Mouse (Mus musculus) thymus, postnatal 4 days (tissue): ENCODE measurements at regions not wholly inside any gene's neighbourhood (a gene's known extent, or its start where the extent isn't known, plus 50 kb on each side); places are given as distances from the start of the nearest gene placed in this dataset.

Experiments used
- DNase-seq: peaks from one replicate; pipeline ENCODE4 v3.0.0; 2021

DNA sequence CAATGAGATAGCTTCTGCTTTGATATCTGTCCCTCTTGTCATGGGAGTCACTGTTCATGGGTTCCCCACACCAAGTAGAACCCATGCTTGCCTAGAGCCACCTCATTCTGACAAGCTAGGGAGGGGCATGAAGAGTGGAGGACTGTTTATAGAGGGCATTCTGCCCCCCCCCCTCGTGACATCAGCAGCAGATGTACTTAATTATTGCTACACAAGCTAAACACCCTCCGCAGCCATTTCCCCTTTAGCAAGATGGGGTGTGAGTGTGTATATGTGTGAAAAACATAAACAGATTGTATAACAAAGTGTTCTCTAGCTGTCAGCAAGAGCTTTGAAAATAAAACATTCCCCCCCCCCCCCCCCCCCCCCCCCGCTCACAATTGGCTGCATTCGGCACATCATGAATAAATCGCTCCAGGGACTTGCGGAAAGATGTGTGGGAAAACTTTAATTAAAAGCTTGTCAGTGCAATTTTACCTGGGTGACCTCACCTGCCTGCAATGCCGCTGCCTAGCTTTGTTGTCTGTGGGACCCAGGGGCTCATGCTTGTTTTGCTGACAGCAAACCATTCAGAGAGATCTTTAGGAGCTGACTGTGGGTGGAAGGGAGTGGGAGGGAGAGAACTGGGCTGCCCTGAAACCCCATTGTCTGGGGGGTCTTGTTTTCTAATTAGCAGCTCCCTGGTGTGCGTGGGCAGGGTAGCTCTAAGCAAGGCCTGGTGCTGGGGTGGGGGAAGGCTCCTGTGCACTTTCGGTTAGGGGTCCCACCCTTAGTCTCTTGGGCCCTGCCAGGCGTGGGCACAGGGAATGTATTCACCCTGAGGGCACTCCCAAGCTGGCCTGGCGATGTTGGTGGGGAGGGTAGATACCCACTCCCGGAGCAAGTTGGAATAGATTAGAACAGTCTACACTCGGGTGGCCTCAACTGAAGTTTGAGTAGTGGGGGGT lies 63.4 kb downstream of the Irx2 start:
- DNase-seq: no peak

DNA sequence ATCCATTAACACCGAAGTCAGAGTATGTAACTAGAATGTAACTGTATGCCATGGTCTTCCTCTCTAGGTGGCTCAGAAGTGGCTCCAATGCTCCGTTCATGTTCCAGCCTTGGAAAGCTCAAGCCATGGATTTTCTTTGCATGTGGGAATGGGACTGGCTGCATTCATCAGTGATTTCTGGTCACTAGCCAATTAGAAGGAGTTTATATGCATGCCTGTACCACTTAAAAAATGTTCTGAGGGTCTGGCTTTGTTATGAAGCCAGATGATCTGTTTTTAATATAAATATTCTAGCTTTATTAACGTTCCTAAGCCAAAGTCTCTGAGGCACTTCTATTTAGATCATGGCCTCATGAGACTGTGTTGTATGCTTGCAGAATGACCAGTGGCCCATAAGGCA lies 78.8 kb downstream of the Irx2 start:
- no peak for DNase-seq

DNA sequence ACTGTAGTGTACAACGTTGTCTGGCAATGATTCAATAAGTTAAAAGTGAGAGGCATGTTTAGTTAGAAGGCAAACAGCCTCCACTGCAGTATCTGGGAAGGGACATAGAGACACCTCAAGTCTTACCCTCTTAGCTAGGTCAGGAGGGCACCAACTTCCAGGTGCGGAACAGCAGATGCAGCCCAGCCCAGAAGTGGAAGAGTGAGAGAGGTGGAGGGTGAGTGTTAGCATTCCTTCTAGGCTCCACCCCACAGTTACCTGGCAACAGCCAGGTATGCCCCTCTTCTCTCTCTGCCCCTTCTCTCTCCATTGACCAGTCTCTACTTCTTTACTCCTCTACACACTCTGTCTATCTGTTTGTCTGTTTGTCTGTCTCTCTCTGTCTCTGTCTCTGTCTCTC lies 80.1 kb downstream of the Irx2 start:
- no peak for DNase-seq

DNA sequence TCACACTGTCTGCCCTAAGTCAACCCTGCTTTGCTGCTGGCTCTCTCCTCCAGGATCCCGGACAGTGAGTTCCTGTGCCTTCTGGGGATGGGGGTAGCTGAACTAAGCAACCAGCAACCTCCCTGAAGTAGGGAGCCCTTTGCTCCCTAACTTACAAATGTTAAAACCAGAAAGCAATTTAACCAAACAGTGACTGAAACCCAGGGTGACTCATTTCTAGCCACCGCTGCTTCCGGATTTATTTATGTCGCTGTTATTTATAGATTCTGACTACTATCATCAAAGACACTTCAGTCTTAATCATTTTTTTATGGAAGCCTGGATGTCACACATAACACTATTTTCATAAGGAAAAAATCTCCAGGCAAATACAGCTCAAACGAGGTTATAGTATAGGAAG lies 81.4 kb downstream of the Irx2 start:
- DNase-seq: no peak

DNA sequence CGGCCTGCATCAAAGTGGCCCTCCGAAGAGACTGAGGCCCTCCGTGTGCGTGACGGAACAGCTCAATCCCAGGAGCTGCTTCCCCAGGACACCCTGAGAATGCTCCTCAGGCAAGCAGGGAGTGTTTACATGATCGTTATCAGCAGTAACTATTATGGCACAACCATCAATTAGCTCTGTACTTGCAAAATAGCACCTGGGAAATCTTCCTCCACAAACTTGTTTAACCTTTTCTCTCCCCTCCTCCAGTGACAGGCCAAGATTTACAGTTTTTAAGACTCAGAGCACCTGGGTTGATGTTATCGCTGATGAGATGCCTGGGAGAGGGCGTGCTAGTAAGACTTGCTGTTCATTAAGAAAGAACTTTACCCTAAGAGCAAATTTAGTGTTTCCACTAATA lies 82.5 kb downstream of the Irx2 start:
- no peak for DNase-seq

DNA sequence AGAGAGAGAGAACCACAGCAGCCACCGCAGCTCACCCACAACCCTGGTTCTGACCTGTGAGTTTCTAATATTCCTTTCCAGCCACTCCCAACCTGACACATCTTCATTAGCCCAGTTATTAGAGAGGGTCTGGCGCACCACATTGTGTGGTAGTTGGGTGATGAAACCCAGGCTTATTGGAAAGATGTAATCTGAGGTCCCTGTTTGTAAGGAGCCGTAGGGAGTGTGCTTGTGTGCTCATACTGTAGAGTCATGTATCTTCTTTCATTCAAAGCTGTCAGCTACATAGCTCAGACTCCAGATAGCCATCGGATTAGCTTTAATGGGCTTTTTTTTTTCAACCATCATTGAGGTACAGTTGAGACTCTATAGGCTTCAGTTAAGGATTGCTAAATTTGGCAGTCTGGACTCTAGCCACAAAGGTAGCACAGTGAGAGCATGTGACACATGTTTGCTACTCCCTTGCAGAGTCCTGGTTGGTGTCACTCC lies 83.3 kb downstream of the Irx2 start:
- DNase-seq: no peak

DNA sequence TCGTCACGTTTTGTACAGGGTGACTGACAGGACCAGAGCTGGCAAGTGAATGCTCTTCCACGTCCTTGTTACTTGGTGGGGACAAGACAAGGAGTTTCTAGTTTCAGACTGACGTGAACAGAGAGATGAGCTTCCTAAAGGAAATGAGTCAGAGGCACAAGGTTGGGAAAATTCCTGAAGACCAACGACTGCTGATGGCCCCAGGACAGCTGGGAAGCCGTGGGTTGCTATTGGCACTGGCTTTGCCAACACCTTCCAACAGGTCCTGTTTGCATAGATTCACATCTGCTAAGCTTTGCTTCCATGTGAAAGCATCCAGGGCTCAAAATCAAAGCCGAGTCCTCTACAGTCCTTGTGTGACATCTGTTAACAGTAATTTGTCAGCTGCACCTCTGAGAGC lies 86.2 kb downstream of the Irx2 start:
- no peak for DNase-seq

DNA sequence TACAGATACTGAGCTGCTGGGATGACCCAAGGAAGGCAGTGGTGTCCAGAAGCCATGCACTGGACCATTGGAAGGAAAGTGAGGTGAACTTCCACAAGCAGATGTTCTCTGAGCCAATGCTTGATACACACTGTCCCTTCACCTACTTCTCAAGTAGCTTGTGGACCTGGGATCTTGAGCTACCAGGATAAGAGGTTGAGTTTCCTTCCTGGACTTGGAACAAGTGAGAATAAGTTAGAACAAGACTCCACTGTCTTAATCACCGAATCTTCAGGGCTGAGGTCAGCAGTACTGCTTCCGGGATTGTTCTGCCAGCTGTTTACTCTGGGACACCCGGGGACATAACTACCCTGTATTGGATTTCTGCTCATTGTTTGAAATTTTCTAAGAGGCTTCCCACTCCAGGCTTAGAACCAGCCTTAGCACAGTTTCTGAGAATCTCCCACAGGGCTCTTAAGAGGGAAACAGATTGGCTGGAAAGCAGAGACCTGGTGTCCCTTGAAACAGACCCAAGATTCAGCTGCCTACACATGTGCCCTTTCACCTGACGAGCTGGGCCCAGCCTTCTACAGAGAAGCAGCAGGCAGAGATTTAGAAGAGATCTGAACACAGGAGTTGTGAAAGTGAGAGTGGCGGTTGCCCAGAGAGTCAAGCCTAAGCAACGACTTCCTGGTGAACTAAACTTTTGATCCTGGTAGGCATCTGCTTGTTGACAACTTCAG lies 87.5 kb downstream of the Irx2 start:
- no peak for DNase-seq

DNA sequence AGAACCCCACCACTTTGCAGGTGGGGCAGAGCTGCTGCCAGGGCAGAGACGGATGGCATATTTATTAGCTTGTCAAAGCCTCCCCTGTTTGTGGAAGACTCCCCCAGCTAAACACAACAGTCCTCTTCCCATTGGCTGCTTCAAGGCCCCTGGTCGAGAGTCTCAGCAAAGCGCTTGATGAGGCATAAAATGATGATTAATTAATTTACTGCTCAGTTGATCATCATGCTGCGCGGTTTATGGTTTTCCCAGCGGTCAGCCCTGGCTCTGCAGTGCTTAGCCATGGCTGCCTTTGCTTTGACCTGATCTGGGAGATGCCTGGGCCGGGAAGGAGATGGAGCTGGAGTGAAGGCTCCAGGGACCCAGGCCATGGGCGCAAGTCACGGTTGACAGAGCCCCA lies 98.5 kb downstream of the Irx2 start:
- no peak for DNase-seq

DNA sequence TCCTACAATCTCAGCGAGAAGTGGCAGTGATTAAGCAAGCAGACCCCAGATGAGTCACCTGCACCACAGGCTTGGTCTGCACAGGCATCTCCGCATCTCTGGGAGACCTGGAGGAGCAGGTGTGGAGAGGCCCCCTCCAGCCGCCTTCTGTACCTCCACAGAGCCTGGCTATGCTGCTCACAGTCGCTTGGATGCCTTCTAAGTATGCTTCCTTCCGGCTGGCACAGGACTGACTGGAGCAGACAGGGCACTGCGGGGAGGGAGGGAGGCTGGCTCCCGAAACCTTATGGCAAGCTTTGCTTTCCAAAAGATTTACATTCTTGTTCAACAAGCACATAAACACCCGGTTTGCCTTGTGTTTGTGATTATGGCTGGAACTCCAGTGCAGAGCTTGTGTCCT lies 107.3 kb downstream of the Irx2 start:
- no peak for DNase-seq

DNA sequence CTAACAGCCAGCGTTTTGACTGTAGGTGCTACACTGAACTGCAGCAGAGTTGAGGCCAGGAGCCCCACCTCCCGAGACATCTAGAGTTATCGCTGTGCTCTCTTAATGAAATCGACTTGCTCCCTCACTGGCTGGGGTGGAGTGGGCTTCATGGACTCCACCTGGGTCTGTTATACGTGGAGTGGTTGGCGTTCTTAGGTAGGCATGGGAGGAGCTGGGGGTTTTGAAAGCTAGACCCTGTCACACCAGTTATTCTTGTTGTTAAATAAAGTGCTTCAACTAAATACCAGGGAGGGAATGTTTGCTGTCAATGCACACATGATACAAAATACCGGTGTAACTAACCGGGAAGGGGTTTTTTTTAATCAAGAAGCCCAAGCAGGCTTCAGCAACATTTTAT lies 108.4 kb downstream of the Irx2 start:
- DNase-seq: no peak

DNA sequence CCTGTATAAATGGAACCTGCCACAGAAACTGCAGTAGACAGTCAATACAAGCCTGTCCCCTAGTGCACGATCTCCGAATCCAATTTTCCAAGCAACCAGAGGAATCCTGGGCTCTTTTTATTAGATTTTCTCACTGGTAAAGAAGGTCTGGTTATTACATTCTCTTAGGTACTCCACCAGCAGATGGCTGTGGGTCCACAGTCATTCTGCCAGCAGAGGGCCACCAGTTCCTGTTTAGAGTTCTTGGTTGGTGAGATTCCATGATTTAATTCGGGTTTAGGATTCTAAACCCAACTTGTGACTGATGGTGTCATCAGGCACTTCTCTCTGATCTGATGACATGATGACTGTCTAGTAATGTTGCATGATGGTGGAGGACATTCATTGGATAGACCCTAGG lies 118.6 kb downstream of the Irx2 start:
- no peak for DNase-seq

DNA sequence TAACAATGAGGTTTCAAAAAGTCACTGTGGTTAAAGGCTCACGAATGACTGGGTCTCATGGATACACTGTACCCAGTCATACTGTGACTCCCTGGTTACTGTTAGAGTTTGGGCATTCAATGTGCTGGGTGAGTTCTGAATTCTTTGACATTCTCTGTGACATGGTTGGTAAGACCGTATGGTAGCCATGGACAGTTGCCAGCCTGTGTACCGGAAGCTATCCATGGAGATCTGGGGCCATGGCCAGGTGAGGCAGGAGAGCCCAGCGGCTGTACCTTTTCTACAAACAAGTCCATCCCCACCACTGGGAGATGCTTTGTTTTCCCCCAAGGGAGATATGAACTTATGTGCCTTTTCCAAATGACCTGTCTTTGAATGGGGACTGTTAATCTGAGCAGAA lies 126.4 kb downstream of the Irx2 start:
- DNase-seq: no peak

DNA sequence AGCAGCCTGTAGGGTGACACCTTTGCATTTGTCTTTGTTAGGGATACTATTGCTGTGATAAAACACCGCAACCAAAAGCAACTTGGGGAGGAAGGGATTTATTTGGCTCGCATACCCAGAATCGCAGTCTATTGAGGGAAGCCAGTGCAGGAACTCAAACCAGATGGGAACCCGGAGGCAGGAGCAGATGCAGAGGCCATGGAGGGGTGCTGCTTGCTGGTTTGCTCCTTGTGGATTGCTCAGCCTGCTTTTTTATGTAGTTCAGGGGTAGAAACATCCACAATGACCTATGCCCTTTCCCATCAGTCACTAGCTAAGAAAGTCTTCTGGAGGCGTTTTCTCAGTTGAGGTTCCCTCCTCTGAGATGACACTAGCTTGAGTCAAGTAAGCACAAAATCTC lies 133.9 kb downstream of the Irx2 start:
- no peak for DNase-seq

DNA sequence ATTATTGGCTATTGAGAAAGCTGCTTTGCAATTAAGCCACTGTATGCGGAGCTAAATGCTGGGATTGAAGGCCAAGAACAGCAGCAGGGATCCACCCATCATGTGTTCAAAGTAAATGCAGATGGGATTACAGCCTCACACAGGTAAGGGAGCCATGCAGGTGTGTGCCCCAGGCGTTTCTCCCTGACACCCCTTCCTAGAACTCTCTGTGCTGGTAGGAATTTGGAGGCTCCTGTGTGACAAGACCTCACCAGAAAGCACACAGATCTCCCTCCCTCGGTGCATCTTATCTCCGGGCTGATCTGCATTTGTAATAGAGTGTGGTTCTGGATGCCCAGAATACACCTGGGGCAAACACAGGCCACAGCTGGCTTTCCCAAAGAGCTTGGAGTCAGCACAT lies 134.7 kb downstream of the Irx2 start:
- no peak for DNase-seq

DNA sequence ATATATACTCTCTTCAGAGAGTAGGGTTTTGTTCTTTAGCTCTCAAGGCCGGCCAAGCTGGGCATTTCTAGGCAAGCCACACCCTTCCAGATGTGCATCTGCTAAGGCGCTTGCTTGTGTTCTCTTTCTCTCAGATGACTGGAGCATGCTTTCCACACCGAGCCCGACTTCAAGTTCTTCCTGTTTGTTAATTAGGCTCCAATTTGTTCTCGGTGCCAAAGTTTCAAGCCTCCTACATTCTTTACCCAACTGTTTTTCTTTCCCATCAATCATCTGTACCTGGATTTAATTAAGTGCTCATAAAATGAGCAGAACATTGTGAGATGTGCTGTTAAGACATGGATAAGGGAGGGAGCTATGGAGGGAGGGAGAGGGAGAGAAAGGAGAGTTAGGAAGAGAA lies 138.7 kb downstream of the Irx2 start:
- no peak for DNase-seq

DNA sequence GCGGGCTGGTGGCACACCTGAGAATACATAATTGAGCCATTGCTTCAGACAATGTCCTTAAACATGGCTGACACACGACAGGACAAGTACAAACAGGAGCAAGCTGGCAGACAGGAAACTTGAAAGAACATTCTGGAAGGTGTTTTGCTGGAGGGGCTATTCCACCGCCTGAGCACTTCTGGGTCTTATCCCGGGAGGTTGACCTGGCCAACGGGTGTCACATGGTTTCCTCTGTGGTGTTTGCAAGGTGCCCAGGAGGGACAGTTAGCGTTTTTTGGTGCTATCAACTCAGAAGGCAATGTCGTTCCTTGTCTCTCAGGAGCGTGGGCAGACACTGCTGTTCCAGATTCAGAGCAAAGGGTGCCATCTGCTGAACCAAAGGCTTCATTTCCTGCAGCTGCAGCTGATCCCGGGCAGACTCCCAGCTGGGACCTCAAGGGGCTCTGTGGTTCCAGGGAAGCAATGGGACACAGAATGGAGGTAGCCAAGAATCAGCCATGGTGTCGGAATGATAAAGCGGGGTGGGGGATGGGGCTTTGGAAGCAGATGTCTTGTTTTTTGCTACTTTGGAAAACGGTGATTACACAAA lies 140.5 kb downstream of the Irx2 start:
- DNase-seq: no peak

DNA sequence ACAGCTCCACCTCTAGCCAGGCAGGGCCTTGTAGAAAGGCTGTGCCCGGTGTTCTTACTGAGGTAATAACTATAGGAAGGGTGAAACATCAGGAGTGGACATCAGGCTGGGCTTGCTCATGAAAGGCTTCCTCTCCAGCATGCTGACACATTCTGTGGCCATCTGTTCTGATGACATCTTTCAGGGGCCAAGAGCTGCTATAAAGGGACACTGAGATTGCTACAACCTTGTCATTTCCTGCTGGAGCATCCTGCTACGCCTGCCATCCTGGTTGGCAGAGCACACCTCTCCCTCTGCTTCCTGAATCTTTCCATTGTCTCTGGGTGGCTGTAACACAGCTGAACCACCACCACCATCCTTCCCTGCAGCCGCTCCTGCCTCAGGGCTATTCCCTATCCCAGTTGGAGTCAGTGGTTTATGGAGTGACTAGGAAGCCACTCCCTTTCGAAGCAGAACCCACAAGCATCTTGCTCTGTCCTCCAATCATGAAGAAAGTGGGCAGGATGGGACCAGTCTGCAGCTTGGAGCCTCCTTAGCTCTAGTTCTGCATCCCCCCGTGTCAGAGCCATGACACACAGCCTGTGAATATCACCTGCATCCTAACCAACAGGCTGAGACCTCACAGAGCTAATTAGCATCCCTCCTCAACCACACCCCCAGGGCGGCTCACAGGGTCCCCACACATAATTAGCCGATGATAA lies 154.6 kb downstream of the Irx2 start:
- DNase-seq: no peak

DNA sequence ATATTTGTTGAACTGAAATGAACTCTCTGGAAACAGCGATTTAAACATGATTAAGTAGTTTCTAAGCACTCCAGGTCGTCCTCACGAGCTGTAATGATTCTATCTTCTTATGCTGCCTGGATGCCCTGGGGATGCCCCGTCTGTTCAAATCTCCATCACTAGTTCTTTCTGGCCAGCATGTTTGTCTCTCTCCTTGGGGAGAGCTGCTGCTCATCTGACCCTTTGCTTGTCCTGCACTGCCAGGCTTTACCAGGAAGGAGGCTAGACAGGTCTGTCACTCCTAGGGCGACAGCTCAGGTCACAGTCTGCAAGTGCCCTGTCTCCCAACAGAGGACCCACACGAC lies 155.1 kb downstream of the Irx2 start:
- DNase-seq: no peak

DNA sequence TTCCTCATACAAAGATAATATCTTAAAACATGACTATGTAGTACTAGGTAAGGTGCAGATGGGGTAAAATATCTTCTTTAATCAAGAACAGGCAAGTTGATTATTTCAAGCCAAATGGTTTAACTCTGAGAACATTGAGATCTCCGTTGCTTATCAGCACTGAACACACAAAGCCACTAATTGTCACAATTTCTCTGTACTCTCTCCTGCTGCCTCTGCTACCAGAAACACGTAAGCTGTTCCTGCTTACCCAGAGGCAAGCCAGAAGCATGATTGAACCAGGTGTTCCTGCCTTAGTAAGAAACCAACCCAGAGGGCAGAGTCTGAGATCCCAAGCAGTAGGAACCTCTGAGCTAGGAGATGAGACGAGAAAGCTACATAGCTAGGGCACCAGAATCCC lies 164.1 kb downstream of the Irx2 start:
- no peak for DNase-seq

DNA sequence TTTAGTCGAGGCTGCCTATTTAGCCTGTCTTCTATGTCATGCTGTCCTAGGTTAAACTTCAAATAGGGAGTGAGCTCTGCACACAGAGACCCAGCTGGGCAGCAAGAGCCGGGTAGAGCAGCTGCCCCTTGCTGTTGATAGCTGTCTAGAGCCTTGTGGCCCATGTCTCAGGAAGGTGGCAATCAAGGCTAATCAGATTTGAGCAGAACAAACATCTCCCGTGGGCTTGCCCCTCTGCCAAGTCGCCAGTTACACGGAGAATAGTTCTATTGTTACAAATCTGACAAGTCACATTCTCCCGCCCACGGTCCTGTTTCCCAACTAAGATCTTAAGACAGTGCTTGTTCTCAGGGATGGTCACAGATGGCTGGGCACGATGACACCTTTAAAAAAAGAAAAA lies 171.4 kb downstream of the Irx2 start:
- DNase-seq: no peak

DNA sequence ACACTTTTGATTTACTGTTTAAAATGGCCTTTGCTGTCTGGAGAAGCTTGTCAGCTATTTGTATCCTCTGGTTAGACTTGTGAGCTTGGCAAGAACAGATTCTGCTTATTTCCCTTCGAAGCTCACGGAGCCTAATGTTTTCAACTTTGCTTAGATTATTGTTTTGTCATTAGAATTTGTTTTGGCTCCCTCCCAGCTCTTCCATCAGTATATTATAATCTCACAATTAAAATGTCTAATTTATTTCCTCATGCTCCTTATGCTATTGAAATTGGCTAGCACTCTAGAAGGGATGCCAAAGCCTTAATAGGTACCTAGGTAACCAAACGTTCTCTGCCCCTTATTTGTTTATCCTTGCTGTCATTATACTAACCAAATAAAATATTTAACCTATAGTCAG lies 171.9 kb downstream of the Irx2 start:
- DNase-seq: no peak

DNA sequence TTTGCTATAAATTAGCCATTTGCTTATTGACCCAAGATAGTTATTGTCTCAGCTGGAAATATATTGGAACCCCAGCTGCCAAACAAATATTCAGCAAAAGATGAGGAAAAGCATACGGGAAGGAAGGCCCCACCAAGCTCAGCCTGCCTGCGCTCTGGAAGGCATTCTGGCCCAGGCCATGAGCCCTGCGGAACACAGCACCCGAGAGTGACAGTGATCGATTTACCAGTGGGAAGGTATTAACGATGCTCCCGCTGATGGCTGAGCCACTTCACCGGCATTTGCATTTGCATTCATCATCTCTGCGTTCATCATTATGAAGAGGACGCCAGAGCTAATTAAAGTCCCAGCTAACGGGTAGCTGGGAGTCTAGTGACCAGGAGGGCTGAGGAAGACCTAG lies 174.8 kb downstream of the Irx2 start:
- DNase-seq: no peak
